Mouse (Mus musculus) G1E (cell line): ENCODE results near the gene Esr2.

Experiments used
- CTCF ChIP-seq: IDR thresholded peaks from 2 replicates; pipeline ENCODE4 v1.5.1; 2012; ENCODE audit warnings: low read depth, low read length, inconsistent platforms, mixed read lengths
- GATA1 ChIP-seq: IDR thresholded peaks from 2 replicates; pipeline ENCODE4 v1.6.1; 2012; ENCODE audit warnings: borderline replicate concordance, low read length, inconsistent platforms, mixed read lengths
- TAL1 ChIP-seq: conservative IDR thresholded peaks from 2 replicates; pipeline ENCODE4 v1.6.1; 2012; ENCODE audit warnings: low read depth, low read length, inconsistent platforms, mixed read lengths

GRCm38 (mm10) chr12:76132591-76132990 is 44.5 kb downstream of the Esr2 start:
- TF ChIP-seq CTCF (no peak), GATA1 (no peak), TAL1 (no peak)
